Mouse (Mus musculus): ENCODE measurements around the gene Gripap1. TPM values are rescaled to one million over a fixed set of nuclear protein-coding genes. Genes with fewer than 3 reads are reported as not detected.
A peak's percentile ranks its signal among the peaks of the same experiment; 100 is the strongest.
"Not testable (repeated sequence)": the region's sequence is repeated elsewhere in the genome, so short reads cannot be mapped to it uniquely, and the experiment has no call there.

Gripap1 gene
- total RNA-seq, 2 experiments from 2014 or later: 15.3 to 22.7 TPM

DNA sequence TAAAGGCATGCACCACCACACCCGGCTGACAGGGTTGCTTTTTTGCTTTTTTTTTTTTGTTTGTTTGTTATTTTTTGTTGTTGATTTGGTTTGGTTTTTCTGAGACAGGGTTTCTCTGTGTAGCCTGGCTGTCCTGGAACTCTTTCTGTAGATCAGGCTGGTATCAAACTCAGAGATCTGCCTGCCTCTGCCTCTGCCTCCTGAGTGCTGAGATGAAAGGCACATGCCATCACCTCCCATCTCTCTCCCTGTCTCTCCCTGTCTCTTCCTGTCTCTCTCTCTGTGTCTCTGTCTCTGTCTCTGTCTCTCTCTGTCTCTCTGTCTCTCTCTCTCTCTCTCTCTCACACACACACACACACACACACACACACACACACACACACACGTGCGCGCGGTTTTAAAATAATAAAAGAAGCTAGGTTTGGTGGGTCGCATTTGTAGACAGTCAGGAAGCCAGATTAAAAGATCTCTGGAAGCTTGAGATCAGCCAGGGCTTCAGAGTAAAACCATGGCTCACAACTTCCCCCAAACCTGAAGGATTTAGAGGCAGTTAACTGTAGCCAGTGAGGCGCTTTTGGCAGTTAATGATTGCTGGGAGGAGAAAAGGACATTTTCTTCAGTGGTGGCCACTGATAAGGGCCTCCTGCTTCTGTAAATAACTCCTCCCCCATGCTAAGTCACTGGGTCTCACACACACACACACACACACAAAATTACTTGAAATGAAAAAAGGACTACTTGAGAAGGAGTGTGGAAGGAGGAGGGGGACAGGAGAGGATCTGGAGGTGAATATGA lies 10.9 kb upstream of the Gripap1 start:
- DNase-seq: no peak

DNA sequence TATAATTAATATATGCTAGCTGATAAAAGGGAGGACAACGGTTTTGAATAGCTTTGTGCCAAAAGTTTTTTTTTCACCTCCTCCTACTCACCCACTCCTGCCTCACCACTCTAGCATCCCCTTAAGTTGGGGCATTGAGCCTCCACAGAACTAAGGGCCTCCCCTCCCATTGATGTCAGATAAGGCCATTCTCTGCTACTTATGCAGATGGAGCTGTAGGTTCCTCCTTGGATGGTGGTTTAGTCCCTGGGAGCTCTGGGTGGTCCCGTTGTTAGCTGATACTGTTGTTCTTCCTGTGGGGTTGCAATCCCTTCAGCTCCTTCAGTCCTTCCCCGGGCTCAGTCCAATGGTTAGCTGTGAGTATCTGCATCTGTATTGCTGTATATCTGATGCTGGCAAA lies 10.3 kb upstream of the Gripap1 start:
- DNase-seq: no peak

DNA sequence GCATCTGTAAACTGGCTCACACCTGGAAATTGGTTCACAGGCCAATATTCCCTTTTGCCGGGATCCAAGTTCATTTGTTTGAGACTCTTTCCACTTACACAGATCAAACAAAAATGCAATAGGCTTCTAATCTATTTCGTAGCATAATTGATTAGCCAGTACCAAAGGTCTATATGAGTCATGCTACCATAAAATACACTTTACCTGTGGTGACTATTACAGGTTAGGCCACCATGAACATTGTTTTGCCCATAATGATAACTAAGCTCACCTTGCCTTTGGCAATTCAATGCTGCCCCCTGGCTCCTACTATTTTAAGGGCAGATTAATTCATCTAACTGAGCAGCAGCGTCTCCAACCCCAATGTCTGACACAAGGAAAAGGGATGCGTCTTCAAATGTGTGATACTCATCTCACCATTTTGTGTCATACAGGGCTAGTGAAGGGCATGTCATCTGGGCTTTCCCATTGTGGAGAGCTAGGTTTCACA lies 6.9 kb upstream of the Gripap1 start:
- no peak for DNase-seq

DNA sequence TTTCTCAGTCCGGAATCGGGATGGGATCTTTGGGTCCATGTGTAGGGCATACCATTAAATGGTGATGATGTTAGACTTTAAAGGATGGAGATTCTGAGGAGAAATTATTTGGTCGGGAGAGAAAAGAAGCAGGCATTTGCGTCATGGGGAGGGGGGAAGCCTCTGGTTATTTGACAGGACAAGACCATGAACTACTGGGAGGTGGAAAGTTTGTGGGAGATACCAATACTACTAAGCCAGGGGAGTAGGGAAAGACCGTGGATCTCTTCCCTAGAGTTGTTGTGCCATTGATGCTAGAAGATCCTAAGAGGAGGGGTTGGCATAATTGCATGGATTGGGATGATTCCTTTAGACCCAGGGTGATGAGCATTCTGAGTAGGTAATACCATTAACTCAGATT lies 744 bp downstream of the Gripap1 start:
- DNase-seq: no peak

DNA sequence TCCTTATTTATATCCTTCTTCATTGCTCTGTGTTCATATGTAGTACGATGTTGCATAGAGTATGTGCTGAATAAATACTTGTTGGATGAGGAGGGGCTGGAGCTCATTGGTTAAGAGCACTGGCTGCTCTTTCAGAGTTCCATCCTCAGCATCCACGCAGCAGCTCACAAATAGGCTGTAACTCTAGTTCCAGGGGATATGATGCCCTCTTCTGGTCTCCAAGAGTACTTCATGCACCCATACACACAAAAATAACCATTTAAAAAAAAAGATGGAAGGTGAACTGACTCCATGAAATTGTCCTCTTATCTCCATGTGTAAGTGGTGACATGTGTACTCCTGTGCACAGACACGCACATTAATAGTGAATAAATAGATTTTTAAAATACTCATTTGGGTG lies 3.8 kb downstream of the Gripap1 start:
- DNase-seq: no peak

DNA sequence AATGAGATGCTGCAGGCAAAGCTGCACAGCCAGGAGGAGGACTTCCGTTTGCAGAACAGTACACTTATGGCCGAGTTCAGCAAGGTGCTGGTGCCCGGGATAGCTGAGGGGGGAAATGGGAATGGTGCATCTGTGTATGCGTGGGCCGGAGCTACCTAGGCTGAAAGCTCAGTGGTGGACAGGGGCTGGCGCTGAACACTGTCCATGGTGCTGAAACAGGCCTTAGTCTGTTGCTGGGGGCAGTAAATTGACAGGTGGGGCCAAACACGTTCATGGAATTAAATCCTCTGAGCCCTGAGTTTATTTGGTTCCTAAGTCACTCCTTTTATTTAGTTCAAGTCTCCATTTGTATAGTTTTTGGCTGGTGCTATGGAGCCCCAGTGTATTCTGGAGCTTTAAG lies 5.5 kb downstream of the Gripap1 start:
- DNase-seq: peak; percentile 20

DNA sequence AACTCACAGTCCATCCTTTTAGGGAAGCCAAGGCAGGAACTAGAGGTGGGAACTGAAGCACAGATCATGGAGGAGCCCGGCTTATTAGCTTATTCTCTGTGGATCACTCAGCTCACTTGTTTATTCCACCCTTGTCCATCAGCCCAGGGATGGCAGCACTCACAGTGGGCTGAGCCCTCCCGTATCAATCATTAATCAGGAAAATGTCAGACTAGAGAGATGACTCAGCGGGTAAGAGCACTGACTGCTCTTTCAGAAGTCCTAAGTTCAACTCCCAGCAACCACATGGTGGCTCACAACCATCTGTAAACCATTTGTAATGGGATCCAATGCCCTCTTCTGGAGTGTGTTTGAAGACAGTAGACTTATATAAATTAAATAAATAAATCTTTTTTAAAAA lies 7.8 kb downstream of the Gripap1 start:
- DNase-seq: no peak

DNA sequence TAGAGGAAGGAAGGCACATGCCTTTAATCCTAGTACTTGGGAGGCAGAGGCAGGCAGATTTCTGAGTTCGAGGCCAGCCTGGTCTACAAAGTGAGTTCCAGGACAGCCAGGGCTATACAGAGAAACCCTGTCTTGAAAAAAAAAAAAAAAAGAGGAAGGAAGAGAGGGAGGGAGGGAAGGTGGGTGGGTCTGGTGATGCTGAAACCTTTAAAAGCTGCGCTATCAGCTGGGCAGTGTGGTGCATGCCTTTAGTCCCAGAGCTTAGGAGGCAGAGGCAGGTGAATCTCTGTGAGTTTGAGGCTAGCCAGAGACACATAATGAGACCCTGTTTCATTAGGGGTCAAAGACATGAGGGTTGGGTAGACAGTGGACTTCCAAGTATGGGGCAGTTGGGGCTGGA lies 12.6 kb downstream of the Gripap1 start:
- DNase-seq: not testable (repeated sequence)

DNA sequence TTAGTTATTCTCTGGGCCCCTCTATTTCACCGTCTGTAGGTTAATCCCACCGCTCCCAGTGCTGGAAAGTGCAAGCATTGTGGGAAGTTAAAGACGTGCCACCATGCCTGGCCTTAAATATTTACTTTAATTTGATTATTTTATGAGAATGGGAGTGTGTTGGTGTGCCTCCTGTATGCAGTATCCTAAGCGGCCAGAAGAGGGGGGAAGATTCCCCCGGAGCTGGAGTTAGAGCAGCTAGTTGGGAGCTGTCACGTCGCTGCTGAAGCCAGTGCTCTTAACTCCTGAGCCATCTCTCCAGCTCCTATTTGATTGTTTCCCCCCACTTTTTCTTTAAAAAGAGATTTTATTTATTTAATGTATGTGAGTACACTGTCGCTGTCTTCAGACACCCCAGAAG lies 25.5 kb downstream of the Gripap1 start:
- DNase-seq: peak; percentile 23

DNA sequence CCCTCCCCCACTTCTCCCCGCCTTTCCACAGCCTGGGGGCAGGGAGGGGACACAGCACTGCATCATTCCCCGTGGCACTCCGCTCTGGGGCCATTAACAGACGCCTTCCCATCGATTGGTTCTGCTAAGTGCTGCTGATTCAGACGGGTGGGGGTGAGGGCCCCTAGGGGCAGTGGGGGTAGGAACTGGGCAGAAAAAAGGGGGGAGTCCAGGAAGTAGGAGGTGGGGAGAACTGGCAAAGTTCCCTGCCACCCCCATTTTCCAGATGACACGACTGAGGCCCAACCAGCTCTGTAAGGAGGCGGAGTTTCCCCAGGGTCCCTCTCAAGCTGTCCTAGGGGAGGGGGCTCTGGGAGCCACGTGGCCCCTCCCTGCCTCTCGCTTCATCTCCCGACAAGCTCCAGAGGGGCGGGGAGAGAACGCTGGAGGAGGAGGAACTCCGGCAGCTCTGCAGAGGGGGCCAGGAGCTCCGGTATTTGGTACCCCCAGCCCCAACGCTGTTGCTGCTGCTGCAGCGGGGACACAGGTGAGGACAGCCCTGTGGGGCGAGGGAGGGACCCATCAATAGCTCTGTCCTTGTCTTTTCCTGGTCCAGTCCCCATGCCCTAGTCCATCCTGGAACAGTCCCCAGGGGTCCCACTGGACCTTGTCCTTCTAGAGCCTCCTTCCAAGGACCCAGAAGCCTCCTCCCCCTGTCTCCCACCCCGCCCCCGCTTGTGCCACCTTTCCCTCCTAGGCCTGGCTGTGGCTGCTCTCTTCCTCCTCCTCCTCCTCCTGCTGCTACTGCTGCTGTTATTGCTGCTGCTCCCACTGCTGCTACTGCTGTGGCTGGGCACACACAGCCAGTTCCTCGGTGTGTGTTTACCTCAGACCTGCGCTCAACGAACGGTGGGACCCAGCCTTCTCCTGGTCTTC lies 32.6 kb downstream of the Gripap1 start, which contains the start of gene Kcnd1:
TSS of gene Kcnd1 (plus strand) at position 425 of the 915 bp plus-strand sequence.
- DNase-seq: peak; percentile 15

DNA sequence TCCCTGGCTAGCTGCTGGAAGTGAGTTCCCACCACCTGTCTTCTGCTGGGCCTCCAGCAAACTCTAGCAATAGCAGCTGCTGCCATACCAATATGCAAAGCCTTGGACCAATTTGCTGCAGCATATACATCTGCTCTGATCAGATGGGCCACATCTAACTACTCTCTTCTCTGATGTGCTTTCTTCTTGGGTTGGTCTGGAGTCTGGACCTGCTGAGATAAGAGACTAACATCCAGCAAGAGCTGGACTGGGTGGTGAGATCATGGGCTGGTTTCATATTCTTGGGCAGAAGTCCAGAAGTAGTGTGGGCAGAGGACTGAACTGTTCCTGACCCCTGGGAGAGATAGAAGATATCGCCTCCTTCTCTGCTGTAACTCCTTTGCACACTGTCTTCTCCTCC lies 47.6 kb downstream of the Gripap1 start:
- no peak for DNase-seq

DNA sequence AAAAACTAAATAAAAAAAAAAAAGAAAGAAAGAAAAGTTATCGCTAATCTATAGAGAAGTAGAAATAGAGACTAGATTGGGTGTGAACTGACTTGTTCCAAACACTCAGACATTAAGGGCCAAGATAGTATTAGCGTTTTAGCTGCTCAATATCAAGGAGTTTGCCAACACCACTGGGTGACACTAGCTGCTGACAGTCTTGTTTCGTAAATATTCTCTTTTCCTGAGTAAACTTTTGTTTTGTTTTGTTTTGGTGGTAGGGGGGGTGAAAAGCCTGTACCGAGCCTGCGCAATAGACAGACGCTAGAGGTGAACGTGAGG lies 51.2 kb downstream of the Gripap1 start:
- no peak for DNase-seq

DNA sequence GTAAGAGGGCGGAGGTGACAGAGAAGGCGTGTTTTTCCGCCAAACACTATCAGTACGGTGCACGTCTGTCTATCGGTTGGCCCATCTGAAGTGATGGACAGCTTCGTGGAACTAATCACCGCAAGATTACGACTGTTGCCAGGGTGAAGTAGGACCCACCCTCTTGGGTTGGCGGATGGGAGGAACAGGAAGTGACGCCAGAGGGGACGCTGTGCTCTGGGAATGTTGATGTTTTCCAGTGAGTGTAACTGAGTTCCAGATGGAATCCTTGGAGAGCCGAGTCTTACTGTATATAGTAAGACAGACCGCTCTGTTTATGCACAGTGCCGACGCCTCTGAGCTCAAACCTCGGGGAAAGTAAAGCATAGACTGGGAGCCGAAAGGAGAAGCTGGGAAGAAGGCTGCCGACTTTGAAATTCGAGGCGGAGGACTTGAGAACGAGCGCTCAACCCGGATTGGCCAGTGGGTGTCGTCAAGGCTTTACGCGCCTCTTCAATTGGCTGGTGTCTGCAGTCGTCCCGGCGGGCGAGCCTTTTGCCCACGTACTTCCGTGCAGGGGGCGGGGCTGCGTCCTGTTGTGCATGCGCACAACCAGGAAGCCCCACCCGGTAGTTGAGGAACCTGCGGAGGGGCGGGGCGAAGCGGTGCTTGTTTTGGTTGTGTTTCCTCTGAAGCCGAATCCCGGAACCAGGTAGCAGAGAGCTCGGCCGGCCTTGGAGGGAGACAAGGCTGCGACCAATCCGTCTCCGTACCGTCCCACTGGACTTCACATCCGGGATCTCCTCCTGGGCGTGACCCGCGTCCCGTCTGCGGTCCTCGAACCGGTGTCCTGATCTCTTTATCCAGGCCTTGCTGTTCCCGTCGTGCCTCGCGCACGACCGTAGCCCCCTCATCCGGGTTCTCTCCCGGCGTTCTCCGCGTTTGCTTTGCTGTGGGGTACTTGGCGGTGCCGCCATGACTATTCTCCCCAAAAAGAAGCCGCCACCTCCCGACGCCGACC lies 51.9 kb downstream of the Gripap1 start, which contains the start of gene Otud5:
TSS of gene Otud5 (plus strand) at position 202 of the 1,000 bp plus-strand sequence.
- peak; percentile 85 for DNase-seq

DNA sequence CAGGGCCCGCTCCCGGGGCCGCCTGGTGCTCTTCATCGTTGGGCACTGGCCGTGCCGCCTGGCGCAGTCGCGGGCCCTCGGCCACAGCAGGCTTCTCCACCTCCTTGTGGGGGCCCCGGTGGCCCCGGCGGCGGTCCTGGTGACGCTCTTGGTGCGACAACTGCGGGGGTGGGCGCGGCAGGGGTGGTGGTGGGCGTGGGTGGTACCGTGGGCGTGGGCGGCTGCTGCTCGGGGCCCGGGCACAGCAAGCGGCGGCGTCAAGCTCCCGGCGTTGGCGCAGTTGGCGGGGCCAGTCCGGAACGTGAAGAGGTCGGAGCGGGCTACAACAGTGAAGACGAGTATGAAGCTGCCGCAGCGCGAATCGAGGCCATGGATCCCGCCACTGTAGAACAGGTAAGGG lies 52.8 kb downstream of the Gripap1 start:
- peak; percentile 11 for DNase-seq

DNA sequence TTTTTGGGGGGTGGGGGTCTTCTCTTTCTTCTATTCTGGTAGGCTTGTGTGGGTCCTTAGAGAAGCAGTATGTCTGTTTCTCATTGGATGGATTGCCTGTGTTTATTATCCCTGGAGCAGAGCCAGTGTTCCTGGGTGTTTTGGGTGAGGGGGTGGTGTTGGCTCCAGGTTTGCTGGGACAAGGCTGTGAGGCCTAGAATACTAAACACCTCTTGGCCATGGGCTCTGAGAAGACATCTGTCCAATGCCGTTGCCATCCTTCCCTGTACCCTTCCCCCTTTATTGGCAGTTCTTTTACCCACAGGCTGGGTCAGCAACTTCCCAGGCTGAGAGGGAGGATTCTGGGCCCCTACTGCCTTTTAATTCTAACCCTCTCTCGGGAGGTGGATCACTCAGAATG lies 58.3 kb downstream of the Gripap1 start:
- no peak for DNase-seq

DNA sequence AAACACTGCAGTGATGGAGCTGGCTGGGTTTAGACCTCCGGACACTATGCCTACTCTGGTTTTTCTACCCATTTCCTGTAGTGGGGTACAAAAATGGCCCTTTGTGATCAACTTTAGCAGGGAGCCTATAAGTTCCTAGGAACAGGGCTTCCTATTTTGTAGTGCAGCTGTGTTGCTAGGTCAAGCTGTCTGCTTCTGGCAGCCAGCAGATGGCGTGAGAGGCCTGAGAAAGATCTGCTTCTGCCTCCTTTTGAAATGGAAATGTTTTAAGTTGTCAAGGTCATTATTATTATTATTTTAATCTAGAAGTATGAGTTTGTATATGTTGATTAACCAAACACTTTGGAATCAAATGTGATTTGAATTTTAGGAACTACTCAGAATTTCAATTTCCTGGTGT lies 65.0 kb downstream of the Gripap1 start:
- DNase-seq: peak; percentile 21

DNA sequence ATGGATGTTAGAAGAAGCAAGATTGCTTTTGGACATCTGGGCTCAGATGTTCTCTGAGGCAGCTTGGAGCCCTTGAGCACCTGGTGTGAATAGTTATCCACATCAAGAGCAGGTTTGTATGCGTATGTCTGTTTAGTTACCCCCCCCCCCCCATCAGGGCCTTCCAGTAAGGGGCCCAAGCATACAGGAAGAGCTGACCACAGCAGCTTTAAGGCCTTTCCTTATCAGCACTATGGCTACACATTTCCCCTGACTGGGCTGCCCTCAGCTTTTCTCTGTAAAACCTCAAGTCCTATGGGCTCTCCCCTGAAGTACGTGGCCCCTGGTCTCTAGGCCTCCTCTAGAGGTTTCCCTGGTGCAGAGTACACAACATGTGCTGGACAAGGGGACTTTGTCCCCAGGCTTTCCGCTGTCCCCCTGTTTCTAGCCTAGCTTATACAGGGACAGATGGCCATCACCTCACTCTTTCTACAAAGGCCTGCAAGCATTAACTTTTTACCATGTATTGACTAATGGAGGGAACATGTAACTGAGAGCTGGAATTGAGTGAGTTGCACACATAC lies 69.7 kb downstream of the Gripap1 start:
- no peak for DNase-seq

DNA sequence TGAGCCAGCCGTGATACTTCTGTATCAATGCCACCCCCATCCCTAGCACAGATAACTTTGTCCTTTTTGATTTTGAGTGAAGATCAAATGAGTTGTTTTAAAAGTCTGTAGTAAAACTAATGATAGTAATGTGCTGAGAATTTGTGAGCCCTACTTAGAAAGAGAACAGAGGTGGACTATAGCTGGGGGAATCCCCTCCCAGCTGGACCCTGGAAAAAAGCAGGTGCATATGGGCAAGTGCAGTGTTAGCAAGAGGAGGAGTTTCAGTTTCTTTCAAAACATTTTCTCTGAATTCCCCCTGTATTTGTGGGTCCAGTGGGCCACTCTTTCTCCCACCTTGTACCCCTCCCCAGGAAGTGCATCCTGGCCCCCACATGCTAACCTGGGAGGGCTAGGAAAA lies 73.6 kb downstream of the Gripap1 start:
- DNase-seq: no peak

DNA sequence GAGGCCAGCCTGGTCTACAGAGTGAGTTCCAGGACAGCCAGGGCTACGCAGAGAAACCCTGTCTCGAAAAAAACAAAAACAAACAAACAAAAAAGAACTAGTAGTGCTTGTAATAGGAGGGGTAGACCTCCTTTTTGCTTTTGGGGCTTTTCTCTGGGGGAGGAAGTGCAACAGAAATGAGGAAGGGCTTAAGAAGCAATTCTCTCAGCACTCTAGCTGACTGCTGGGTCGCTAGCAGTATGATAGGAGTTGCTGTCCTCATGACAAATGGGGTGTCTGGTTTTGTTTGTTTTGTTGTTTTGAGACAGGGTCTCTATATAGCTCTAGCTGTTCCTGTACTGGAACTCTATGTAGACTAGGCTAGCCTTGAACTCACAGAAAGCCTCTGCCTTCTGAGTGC lies 75.0 kb downstream of the Gripap1 start:
- no peak for DNase-seq

DNA sequence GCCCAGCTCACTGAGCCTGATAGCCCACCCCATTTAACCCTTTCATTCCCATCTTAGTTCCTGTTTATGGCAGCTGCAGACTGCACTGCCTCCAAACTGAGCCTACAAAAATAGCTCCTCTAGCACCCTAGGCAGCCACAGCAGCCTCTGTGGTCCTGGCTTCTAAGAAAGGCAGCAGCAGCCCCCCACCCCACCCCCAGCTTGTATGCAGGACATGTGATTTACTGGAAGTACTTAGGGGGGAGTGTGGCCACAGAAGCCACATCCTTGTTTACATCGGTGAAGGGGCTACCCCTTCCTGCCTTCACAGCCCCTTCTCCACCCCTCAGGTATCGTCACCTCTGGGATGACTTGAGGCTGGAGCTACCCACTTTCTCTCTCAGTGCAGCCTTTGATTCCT lies 75.8 kb downstream of the Gripap1 start:
- no peak for DNase-seq

DNA sequence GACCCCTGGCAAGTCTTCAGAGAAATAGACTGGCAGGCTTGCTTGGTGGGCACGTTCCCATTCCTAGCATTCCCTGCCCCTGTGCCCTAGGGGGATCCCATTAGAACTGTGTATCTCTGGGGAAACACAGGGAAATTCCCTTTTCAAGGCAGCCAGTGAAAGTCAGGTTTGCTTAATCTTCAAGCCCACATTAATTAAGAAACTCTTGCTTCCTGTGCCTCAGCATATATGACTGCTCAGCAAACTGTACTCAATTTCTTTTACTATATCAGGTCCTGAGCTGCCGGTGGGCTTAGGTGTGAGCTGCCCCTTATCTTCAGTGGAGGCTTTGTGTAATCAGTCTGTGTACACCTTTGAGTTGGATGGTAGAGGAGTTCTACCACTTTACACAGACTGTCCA lies 76.2 kb downstream of the Gripap1 start:
- DNase-seq: no peak

DNA sequence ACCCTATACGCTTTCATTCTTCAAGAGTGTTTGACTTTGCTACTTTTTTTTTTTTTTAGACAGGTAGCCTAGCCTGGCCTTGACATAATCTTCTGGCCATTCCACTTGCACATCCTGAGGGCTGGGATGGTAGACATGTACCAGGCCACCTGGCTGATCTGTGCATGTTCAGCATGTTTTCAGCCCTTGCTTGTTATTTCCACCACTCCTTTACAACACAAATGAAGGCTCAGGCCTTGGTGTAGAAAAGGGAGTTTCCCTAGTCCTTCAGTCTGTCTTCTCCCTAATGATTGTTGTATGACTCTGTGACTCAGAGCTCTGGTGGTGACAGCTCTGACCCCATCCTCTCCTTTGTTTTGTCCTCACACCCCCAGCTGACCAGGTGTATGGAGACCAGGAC lies 77.6 kb downstream of the Gripap1 start:
- no peak for DNase-seq

Measured in gastrocnemius, postnatal 10 days (tissue).